In the genomic region with DNA sequence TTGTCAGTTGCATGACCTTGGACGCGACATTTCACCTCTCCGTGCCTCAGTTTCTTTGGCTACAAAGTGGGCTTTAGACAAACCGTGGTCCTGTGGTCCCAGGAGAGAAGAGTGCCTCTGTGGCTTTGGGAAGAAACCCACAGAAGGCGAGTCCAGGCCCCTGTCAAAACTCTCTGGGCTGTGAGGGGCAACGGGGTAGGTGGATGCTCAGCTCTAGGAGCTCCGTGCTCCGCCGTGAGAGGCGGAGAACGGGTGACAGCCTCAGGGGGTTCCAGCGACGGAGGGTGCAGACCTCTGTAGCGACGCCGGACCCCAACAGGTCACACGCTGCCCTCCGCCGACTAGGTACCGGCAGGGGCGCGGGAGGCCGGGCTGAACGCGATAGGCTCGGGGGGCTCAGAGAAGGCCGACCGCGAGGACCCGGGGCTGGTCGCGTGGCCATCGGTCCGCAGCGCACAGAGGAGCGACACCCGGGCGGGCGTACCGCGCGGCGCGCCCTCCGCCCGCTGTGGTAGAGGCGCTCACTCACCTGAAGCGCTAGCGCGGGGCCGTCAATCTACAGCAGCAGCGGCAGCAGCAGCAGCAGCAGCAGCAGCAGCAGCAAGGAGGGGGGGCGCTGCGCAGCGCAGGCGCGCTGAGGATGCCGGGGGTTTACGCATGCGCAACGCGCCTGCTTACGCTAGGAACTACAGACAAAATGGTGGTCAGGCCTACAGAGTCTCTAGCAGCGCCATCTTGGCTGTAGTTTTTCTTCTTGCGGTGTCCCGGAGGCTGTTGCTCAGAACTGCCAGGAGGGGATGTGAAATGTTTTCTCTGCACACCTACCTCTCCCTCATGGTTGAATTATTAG, we compare ENCODE assay signal across 8 mouse cellular contexts. TPM values are rescaled to one million over a fixed set of nuclear protein-coding genes. Genes with fewer than 3 reads are reported as not detected.
DNase-seq lines count a peak whose midpoint lies in the region; ATAC-seq and TF ChIP-seq lines count a peak whose summit lies in the region.

A gene (minus strand): TSS at position 587 of the 850 bp plus-strand sequence.

- H3K36me3 ChIP-seq in megakaryocyte, embryonic 14.5 days (replicated peaks; ENCODE audit: low read length), result peaks cover 30% of the 10 kb centered on the region

- peak; percentile 71; the same call in 1 of the 2 replicates for TF ChIP-seq POLR2A in cortical plate, adult 2 months (IDR thresholded peaks at IDR 0.05; ENCODE audit: extremely low read depth, insufficient read depth, low read length)

- no peaks in the 10 kb centered on the region for H3K9me3 ChIP-seq in megakaryocyte, embryonic 14.5 days

- H3K4me3 ChIP-seq in cortical plate, adult 2 months (ENCODE audit: insufficient read depth, low read length), result peak within 1 kb of the TSS; percentile 98
- peak within 1 kb of the TSS; percentile 99 for H3K4me3 ChIP-seq in megakaryocyte, embryonic 14.5 days (replicated peaks)

- H3K27me3 ChIP-seq in megakaryocyte, embryonic 14.5 days (replicated peaks), result no peaks in the 10 kb centered on the region

- peak; percentile 90 to 96 for DNase-seq in gastrocnemius, adult 8-10 months (ENCODE audit: low spot score in 2 of 2)
- DNase-seq in hindlimb bud, embryonic 11.5 days (ENCODE audit: extremely low spot score, low read depth, low spot score), result peak; percentile 99
- DNase-seq in left cerebral cortex, adult 8-10 months (ENCODE audit: low spot score in 2 of 2), result peak; percentile 87 to 98
- DNase-seq in right cerebral cortex, postnatal 10 days (ENCODE audit: low spot score in 2 of 2), result peak; percentile 98
- peak; percentile 94 for DNase-seq in urinary bladder, postnatal 25 days (ENCODE audit: low spot score)

- peak within 1 kb of the TSS; percentile 79 for H3K27ac ChIP-seq in cortical plate, adult 2 months (ENCODE audit: insufficient read depth, low read length)

- peak; percentile 92 for ATAC-seq in activated CD4-positive, CD25-positive, alpha-beta regulatory T cell, adult 4 months

- TF ChIP-seq CTCF in cortical plate, adult 2 months (IDR thresholded peaks at IDR 0.05; ENCODE audit: extremely low read depth, insufficient read depth, low read length), result no peak

- peaks cover 4% of the 10 kb centered on the region; the same call in 1 of the 2 replicates for H3K4me1 ChIP-seq in cortical plate, adult 2 months (ENCODE audit: control insufficient read depth, insufficient read depth, low read length)
- H3K4me1 ChIP-seq in megakaryocyte, embryonic 14.5 days, result peaks cover 45% of the 10 kb centered on the region

RNA-seq across cellular contexts. Expression of the gene that starts here (rescaled TPM):
- polyA plus RNA-seq in activated CD4-positive, CD25-positive, alpha-beta regulatory T cell, adult 4 months (2017; shearing (Covaris generic)), result 100 to 1,000 TPM; 107 to 115 TPM
- 585 and 611 TPM in 2 replicates for polyA plus RNA-seq in cortical plate, adult 2 months (2012; rRNA removed)
- 10 to 100 TPM; 29.0 to 35.6 (median 31.3) TPM for total RNA-seq in gastrocnemius, adult 8-10 months (2022)
- 100 to 1,000 TPM; 434 to 522 (median 478) TPM for total RNA-seq in left cerebral cortex, adult 8-10 months (2022)
- 1.1 and 3.3 TPM in 2 replicates for polyA plus RNA-seq in megakaryocyte, embryonic 14.5 days (2012; ENCODE audit: insufficient read depth, low replicate concordance)

Comparison
In these comparisons a context has a peak if more than half of its experiments do, and no peak if none do; other contexts are left out.
1. Peak in every context shown above with its lines: DNase-seq, ATAC-seq, H3K4me3 ChIP-seq and H3K27ac ChIP-seq.
2. RNA of the gene that starts here (total RNA-seq): 434 to 522 TPM in left cerebral cortex, adult 8-10 months; 29.0 to 35.6 TPM in gastrocnemius, adult 8-10 months; every median in the first group is over 10 times any median in the second.
3. RNA of the gene that starts here (polyA plus RNA-seq): 585 to 611 TPM in cortical plate, adult 2 months and 107 to 115 TPM in activated CD4-positive, CD25-positive, alpha-beta regulatory T cell, adult 4 months; 1.1 to 3.3 TPM in megakaryocyte, embryonic 14.5 days; every median in the first group is over 10 times any median in the second.